Mouse (Mus musculus): ENCODE measurements at regions not wholly inside any gene's neighbourhood (a gene's known extent, or its start where the extent isn't known, plus 50 kb on each side); places are given as distances from the start of the nearest gene placed in this dataset.
"Not testable (repeated sequence)": the region's sequence is repeated elsewhere in the genome, so short reads cannot be mapped to it uniquely, and the experiment has no call there.

DNA sequence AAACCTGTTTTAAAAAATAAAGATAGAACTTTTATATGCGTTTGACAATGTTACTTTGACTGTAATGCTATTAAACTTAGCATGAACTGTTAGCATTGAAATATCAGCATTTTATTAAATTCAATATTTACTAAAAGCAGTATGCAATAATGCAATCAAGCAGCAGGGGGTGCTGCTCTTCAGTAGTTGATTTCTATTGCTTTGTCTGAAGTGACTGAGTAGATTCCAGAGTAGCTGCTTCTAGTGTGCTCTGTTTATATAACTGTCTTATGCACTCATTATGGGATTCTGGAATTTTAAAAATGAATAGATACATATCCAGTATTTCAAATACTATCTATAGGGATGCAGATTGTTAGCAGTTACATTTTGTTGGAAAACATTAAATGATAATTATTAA, 146.2 kb downstream of the Gm28710 start:
- intact Hi-C loops (cut with DNase I): loop anchor here (5.0 to 10.0 kb wide), 2 partner anchors 637 to 829 kb away; partner anchors contain the start of gene Sema3c
- peak in 1 of 2 experiments; percentile 41 for DNase-seq (ENCODE audit: extremely low spot score in 1 of 2, low spot score in 2 of 2)

DNA sequence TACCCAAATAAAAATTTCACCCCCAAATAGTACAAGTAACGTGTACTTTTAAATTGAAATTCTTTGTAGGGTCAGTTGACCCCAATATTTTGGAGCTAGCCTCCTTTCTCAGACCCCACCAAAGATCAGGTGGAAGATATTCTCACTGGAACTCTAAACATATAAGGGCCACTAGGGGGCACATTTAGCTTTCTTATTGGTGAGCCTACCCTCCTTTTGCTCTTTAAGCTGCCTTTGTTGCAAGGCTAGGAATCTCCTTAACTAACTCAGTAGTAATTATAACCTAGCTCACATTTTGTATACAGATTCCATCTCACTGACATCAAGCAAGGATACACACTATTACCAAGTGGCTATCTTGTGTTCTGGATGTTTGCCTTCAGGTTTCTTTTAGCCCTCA, 155.8 kb downstream of the Gm28710 start:
- intact Hi-C loops (cut with DNase I): no loop called here
- DNase-seq (ENCODE audit: extremely low spot score in 1 of 2, low spot score in 2 of 2): peak in 1 of 2 experiments; percentile 27

DNA sequence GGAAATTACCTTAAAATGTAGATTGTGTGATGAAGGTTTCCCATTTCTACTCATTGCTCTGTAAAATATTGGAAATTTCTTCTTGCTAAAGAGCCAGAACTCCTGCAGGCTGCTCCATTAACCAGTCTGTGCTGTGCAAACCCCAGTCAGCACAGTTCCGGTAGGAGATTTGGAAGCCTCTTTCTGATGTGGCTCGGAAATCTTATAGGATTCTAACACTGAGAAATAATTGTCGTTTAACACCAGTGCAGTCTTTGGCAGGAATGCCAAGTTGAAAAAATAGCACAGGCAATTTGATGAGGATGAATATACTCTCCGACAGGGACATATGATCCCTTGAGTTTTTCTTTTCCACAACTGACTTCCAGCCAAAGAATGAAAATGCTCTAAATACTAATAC, 176.1 kb downstream of the Gm28710 start:
- intact Hi-C loops (cut with DNase I): no loop called here
- DNase-seq (ENCODE audit: extremely low spot score in 1 of 2, low spot score in 2 of 2): peak in 1 of 2 experiments; percentile 11

DNA sequence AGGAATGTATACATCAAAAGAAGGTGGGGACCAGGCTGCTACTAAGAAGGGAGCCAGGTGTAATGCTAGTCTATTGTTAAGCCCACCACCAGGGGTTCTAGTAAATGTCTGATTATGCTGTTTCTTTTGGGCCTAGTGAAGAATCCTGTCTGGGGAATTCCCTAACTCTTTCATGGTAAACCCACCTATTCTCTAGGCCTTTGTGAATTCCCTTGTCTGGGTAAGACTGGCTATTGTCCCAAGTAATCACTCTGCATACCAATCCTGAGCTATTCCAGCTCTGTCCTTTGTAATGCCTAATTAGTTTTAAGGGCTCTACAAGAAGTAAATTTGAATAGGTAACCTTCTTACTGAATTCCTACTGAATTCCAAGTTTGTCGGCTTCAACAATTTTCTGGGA, 177.2 kb downstream of the Gm28710 start:
- intact Hi-C loops (cut with DNase I); DNase-seq (ENCODE audit: extremely low spot score in 1 of 2, low spot score in 2 of 2): not testable (repeated sequence)

DNA sequence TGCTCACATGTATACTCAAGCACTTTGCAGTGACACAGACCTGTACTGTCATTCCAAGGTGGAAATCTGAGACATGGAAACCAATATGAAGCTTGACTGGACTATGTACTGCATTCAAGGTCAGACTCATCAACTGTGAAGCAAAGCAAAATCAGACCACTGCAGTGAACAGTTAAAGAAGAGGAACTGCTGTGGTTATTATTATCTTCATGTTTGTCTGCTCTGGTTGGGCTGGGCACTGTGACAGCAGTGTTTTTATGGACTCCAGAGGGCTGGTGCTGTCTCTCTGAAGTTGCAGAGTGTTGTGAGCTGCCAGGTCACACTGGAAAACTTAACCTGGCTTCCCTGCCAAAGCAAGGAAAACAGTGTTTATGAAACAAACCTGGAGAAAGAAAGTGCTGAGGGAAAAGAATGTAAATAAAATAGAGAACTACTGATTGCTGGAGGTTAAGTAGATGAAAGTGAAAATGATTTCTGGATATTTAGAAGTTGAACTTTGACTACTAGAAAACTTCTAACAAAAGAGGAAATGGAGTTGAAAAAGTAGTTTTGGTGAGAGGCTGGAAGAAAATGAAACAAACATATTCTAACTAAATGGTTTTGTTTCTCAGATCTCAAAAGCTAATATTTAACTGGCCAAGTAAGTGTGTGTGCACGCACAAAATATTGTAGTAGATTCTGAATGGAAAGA, 181.7 kb downstream of the Gm28710 start:
- DNase-seq (ENCODE audit: extremely low spot score in 1 of 2, low spot score in 2 of 2): no peak
- intact Hi-C loops (cut with DNase I): no loop called here

DNA sequence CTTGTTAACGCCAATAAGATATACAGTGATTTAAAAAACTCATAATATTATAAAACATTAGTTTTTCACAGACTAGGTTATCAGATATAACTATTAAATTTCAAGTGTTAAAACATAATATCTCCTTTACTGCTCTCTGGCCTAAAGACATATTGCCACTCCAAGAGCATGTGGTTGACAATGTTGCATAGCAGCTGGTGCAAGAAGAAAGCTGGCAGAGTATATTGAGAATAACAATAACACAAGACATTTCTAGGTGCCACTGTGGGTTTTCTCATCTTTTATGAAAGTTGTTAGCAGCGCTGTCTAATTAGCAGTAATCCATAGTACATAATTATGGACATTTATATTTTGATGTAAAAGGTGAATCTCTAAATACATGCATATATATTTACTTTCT, 184.4 kb downstream of the Gm28710 start:
- intact Hi-C loops (cut with DNase I): no loop called here
- DNase-seq (ENCODE audit: extremely low spot score in 1 of 2, low spot score in 2 of 2): no peak

DNA sequence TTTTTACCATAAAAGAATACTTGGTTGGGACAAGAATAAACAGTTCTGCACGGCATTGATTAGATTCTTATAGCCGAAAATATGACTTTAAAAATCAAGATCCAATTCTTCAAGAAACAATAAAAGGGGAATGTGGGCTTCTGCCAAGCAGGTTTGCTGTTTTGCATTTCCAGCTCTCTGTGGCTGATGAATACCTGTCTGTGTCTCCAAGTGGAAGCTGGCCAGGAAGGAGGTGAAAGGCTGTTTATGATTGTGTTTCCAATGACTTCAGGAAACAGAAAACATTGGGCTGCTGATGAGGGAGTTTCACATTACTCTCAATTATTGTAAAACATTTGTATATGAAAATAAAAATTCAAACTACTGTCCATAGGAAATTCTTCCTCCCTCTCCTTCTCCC, 193.3 kb downstream of the Gm28710 start:
- intact Hi-C loops (cut with DNase I): no loop called here
- DNase-seq (ENCODE audit: extremely low spot score in 1 of 2, low spot score in 2 of 2): no peak

DNA sequence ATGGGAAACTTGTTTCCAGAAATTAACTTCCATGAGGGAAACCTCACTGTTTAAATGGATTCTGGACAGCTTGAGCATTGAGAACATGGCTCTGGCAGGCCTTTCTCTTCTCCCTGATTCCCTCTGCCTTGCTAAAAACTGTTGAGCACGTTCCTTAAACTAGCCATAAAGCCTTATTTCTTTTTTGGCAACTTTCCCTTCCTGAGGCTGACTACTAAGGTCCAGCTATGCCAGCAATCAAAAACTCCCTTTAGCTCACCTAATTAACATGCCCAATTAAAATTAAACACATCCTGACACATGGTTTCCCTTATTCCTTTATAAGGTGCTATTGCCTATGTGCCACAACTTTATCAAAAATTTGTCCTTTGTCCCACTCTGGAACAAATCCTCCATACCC, 199.9 kb downstream of the Gm28710 start:
- intact Hi-C loops (cut with DNase I): no loop called here

DNA sequence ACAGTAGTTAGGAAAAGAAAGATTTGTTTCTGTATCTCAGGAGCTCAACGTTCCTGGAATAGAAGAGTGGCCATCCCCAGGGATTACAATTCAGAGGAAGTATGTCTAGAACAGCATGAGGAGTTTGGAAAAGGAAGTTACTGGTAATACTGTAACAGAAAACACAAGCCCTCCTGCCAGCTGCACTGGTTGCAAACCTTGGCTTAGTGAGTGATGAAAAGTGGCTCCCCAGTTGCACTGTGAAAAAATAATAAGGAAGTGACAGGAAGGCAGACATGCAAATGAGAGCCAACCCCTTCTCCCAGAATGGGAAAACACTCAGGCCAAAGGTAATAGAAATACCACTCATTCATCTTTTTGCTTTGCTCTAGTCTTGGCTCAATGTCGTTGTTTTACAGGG, 207.6 kb downstream of the Gm28710 start:
- no peak for DNase-seq (ENCODE audit: extremely low spot score in 1 of 2, low spot score in 2 of 2)
- intact Hi-C loops (cut with DNase I): no loop called here

More for the DNA sequence above, 199.9 kb downstream of the Gm28710 start:
- DNase-seq (ENCODE audit: extremely low spot score in 1 of 2, low spot score in 2 of 2): no peak

DNA sequence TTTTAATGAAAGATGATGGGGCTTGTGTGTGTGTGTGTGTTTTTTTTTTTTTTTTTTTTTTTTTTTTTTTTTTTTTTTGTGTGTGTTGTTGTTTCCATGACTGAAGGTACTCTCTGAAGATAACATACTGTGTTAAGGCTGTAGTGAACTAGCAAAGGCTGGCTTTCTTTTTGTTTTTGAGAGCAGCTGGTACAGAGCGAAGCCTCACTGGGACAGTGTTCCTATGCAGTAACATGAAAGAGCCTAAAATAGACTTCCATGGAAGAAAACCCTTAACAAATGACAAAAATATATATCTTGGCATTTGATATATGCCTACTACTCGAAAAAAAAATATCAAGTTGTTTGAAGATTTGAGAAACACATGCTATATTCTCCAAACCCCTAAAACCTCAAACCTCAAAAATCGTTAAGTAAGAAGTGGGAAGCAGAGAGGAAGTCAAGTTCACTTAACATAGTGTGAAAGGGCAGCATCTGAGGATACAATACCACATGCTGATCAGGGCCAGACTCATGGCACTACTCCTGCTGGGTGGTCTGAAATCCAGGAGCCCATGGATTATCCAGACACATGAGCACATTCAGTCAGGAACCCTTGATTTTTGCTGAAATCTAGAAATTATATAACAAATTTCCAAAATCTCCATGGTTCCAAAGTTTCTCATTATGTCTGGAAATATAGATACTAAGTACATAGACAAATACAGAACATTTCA, 215.4 kb downstream of the Gm28710 start:
- intact Hi-C loops (cut with DNase I): no loop called here
- DNase-seq (ENCODE audit: extremely low spot score in 1 of 2, low spot score in 2 of 2): peak in 1 of 2 experiments; percentile 13

DNA sequence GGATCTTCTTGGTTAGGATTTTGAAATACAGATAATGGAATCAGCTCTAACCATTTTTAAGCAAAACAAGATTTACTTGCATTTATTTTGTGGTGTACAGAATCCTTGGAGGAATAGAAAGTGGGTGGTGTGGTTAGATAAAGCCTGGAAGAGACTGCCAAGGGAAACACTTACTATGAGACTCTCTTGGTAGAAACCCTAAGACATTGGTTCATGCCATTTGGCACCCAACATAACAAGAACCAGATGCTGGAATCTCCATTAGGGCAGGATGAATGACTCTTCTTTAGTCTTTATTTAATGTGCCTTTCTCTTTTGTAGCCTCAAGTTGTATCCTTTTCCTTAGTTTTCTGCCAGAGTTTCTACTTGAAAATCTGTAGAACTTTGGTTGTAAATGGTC, 230.0 kb downstream of the Gm28710 start:
- no peak for DNase-seq (ENCODE audit: extremely low spot score in 1 of 2, low spot score in 2 of 2)
- intact Hi-C loops (cut with DNase I): no loop called here

DNA sequence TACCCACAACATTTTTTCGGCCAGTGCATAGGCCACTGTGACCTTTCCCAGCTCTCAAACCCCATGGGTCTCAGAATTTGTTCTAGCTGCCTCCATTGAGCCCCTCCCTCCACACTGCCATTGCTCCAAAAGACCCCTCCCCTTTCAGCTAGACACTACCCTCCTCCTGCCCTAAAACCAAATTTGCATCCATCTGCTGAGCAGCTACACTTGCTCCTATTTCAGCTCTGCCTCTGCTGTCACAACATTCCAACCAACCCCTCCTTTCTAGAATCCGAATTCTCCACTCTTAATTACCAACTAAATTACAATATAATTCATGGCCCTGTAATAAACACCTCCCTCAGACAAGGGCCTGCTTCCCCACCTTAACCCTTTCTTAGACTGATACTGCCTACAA, 262.3 kb downstream of the Gm28710 start:
- intact Hi-C loops (cut with DNase I): no loop called here
- DNase-seq (ENCODE audit: extremely low spot score in 1 of 2, low spot score in 2 of 2): no peak

DNA sequence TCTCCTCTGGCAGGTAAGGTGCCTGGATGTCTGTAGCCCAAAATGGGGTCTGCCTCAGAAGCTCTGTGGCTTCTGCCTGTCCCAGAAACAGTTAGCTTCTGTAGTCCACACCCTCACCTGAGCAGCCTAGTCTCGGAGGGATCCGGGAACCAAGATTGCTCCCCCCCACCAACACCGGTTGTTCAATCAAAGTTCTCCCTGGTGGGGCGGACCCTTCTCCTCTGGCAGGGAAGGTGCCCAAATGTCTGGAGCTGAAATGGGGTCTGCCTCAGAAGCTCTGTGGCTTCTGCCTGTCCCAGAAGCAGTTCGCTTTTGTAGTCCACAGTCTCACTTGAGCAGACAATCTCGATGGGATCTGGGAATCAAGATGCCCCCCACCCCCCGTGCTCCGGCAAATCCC, 273.0 kb downstream of the Gm28710 start:
- DNase-seq (ENCODE audit: extremely low spot score in 1 of 2, low spot score in 2 of 2): peak in 1 of 2 experiments; percentile 11
- intact Hi-C loops (cut with DNase I): no loop called here

DNA sequence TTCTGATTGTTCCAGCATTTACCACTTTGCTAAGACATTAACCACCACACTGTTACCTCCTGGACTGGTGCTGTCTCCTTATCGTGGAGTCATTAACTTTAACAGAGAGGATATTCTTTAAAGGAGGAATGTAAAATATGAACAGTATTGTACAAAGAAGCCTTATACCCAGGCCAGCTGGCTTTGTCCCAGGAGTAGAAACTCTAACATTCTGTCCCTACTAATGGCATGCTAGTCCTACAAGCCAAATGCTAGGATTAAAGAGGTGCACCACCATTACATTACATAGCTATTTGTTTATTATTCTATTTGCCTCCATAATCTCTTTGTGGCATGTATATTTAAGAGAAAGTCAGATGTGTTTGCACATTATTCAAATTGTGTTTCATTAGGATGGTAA, 288.8 kb downstream of the Gm28710 start:
- intact Hi-C loops (cut with DNase I): no loop called here
- no peak for DNase-seq (ENCODE audit: extremely low spot score in 1 of 2, low spot score in 2 of 2)

DNA sequence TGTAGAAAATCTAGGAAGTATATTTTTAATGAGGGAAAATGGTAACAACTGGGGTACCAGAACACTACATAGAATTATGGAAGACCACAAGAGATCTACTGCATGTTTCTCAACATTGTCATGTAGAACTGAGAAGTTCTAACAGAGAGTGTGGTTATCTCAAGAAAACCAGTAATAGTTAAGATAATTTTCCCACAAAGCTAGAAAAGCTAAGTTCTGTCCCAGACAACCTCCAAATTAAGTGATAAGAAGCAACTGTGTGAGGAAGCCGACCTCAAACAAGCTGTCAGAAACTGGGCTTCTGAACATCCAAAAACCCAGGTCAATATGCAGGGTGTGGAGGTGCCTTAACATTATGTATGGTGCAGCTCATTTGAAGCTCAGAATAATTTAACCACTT, 261.4 kb upstream of the Speer4f2 start:
- DNase-seq (ENCODE audit: extremely low spot score in 1 of 2, low spot score in 2 of 2): no peak
- intact Hi-C loops (cut with DNase I): no loop called here

DNA sequence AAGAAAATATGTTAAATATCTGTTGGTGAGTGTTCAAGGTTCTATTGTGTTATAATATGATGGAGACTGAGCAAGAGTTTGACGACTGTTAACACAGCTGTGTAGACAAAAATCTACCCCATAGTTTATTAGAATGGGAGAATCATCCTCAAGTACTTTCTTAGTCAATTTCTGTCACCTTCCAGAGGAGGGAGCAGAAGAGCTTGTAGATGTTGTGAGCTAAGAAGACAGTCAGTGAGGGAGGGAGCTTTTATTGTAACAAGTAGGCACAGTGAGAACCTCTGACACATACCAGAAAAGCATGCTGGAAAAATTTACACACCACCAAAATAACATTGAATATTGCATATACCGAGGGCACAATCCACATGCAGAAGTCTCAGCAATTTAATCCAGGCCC, 261.0 kb upstream of the Speer4f2 start:
- no peak for DNase-seq (ENCODE audit: extremely low spot score in 1 of 2, low spot score in 2 of 2)
- intact Hi-C loops (cut with DNase I): no loop called here

DNA sequence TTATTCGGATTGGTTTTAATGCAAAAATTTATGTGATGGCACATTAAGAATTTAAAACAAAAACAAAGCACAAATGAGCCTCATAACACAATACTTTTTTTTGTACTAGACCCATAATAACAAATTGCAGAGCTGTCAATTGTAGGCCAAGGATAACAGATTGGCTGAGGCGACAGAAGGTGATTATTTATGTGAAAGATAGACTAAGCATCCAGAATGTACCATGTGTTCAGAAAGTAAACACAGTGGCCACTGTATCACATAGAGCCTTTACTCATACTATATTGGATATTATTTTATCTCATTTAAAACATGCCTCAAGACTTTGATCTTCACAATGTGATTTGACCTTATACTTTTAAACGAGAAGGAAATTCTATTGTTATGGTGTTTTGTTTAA, 257.9 kb upstream of the Speer4f2 start:
- intact Hi-C loops (cut with DNase I): no loop called here
- no peak for DNase-seq (ENCODE audit: extremely low spot score in 1 of 2, low spot score in 2 of 2)

DNA sequence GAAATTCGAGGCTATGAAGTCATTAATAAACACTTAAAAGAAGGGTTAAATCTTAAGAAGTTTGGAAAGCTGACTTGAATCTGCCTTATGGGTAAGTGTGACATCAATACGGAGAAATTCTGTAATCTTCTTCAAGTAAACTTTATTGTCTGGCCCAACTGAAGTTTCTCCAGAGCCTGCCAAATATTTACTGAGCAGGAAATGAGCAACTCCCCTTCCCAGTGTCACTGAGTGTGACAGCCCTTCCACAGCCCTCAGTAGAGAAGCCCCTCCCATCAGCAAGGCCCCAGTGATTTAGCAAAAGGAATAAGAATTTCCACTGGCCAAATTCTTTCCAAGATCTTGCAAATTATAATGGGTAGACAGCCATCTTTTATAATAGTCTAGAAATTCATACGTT, 256.9 kb upstream of the Speer4f2 start:
- DNase-seq (ENCODE audit: extremely low spot score in 1 of 2, low spot score in 2 of 2): no peak
- intact Hi-C loops (cut with DNase I): no loop called here

DNA sequence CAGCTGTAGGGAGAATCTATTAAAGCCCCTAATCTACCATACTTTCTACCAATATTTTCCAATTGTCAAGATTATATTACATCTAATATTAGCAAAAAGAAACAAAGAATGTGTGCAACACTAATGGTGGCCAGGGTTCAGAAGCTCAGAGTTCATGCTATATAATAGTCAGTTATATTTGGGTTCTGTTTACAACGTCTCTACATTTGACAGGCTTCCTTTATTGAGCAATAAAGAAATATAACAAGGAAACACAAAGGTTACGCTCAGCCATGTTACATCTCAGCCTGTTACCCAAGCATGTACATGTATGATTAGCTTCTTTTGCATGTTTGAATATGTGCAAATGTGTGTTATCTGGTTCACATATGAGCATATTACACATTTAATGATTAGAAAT, 247.7 kb upstream of the Speer4f2 start:
- intact Hi-C loops (cut with DNase I): no loop called here
- DNase-seq (ENCODE audit: extremely low spot score in 1 of 2, low spot score in 2 of 2): no peak

DNA sequence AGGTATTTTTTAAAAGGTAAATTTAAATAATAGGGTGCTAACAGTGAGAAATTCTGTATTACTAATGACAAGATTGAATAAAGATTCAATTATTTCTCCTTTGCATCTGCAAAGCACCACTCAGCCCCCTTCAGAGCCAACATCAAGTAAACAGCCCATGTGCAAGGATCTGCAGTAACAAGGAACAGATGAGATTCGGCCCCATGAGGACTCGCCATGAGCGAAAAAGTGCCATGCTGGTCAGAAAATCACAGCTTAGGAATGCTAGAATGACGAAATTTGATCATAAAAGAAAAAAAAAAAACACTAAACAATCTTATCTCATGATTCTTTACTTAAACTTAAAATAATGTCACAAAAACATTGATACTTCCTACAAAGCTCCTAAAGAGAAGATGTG, 245.5 kb upstream of the Speer4f2 start:
- intact Hi-C loops (cut with DNase I): no loop called here
- DNase-seq (ENCODE audit: extremely low spot score in 1 of 2, low spot score in 2 of 2): no peak

DNA sequence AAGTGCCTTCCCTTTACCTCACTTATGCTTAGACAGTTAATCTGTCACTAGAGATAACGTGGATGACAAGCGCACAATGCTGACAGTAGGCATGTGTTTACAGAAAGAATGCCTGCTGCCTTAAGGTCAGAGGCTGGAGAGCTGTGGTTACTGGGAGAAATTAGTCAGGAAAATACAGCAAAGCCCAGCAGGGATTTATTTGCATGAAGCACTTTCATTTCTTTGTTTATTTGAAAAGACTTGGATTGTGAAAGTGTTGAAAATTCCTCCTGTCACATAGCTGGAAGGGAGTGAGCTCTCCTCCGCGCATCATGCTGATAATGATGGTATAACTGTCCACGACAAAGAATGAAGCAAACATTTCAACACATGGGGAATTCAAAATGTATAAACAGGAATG, 237.5 kb upstream of the Speer4f2 start:
- no peak for DNase-seq (ENCODE audit: extremely low spot score in 1 of 2, low spot score in 2 of 2)
- intact Hi-C loops (cut with DNase I): no loop called here
